Mouse (Mus musculus) heart, postnatal 0 days (tissue): ENCODE measurements around the gene Cd164l2.

ENCODE experiments used
- CTCF ChIP-seq: IDR thresholded peaks from 2 replicates; pipeline ENCODE4 v1.5.1; 2016; ENCODE audit warnings: antibody characterized with exemption, control low read depth, low read depth
- EP300 ChIP-seq: IDR thresholded peaks from 2 replicates; pipeline ENCODE4 v1.6.1; 2016; ENCODE audit warnings: antibody characterized with exemption, low read depth

DNA sequence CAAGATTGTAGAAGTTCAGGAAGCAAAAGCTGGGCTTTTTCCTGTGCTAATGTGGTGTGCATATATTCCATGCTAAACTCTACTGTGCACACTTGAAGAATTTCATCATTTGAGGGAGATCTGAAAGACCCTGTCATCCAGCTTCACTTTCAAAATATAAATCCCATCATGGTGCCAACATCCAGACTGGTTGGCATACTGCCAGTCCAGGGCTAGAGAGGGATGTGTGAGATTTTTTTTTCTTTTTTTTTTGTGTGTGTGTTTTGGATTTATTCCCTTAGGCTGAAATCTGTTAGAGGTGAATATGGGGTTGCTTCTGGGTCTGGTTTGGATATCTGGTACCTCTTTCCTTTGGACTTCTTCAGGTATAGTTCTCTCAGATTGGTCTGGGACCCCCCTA, 41.3 kb upstream of the Cd164l2 start:
- TF ChIP-seq EP300 = no peak
- TF ChIP-seq CTCF = no peak
